Mouse (Mus musculus): Measurements from ENCODE around the gene Cst8. TPM values are rescaled to one million over a fixed set of nuclear protein-coding genes. Genes with fewer than 3 reads are reported as not detected.

Gene Cst8
- polyA plus RNA-seq, 1 experiment from 2014 or later, result 35.6 TPM

DNA sequence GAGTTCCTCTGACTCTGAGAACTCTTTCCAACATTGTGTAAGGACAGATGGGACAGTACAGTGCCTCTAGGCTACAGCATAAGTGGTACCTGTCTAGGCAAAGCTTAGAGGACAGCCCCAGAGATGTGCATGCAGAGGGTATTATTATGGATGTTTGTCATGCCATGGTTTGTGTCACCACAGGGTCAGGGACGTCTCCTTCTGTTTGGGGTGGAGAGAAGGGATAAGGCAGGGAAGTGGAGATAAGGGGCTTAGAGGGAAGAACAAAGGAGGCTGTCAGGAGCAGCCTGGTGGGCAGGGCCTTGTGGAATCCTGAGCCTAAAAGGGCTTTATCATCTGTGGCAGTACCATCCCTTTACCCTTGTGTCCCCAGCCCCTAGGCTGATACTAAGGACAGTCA lies 16.9 kb upstream of the Cst8 start, which contains the start of gene 8030411F24Rik:
8030411F24Rik (plus strand) TSS at position 301 of the 400 bp plus-strand sequence.
- ATAC-seq (ENCODE audit: low FRiP score, low TSS enrichment), result no peak
- H3K27ac ChIP-seq (replicated peaks), result no peak within 1 kb of the TSS

GRCm38 (mm10) chr2:148789142-148789541 lies 9.4 kb upstream of the Cst8 start, which contains the start of gene Cst12:
Cst12 (plus strand) TSS chr2:148789361.
- no peak within 1 kb of the TSS for H3K4me3 ChIP-seq (ENCODE audit: low read depth, low read length)
- WGBS, result 93% methylated on average over 6 of the region's 6 CpGs
- no peak for ATAC-seq (ENCODE audit: low FRiP score, low TSS enrichment)

More for the DNA sequence above, 16.9 kb upstream of the Cst8 start, which contains the start of gene 8030411F24Rik:
- no peaks in the 10 kb centered on the region for H3K9me3 ChIP-seq (ENCODE audit: control insufficient read depth, low read length)
- H3K27me3 ChIP-seq (ENCODE audit: control insufficient read depth, insufficient read depth, low read length), result no peaks in the 10 kb centered on the region
- DNase-seq (ENCODE audit: low spot score), result no peak
- no peaks in the 10 kb centered on the region for H3K4me1 ChIP-seq (replicated peaks; ENCODE audit: control insufficient read depth, insufficient read depth)
- TF ChIP-seq EP300 (optimal IDR thresholded peaks at IDR 0.05) (no peak), CTCF (IDR thresholded peaks at IDR 0.05; ENCODE audit: low read depth) (no peak)
- no peaks in the 10 kb centered on the region for H3K36me3 ChIP-seq (ENCODE audit: control insufficient read depth, insufficient read depth, low read length)
- no peak within 1 kb of the TSS for H3K9ac ChIP-seq (ENCODE audit: low read length)
- H3K4me3 ChIP-seq (ENCODE audit: low read depth, low read length), result no peak within 1 kb of the TSS
- 15% methylated on average over 1 of the region's 1 CpGs for WGBS
- H3K4me2 ChIP-seq (replicated peaks; ENCODE audit: low read depth), result no peak within 1 kb of the TSS

GRCm38 (mm10) chr2:148801491-148801921 lies 2.9 kb downstream of the Cst8 start:
- no peak for DNase-seq (ENCODE audit: low spot score)
- ATAC-seq (ENCODE audit: low FRiP score, low TSS enrichment), result peak; percentile 47; the same call in 1 of the 2 replicates
- H3K9me3 ChIP-seq (ENCODE audit: control insufficient read depth, low read length), result no peaks in the 10 kb centered on the region
- no peak overlapping the region for H3K4me3 ChIP-seq (ENCODE audit: low read depth, low read length)
- no peaks in the 10 kb centered on the region for H3K36me3 ChIP-seq (ENCODE audit: control insufficient read depth, insufficient read depth, low read length)
- TF ChIP-seq CTCF (IDR thresholded peaks at IDR 0.05; ENCODE audit: low read depth), result no peak
- no peak for TF ChIP-seq EP300 (optimal IDR thresholded peaks at IDR 0.05)
- H3K9ac ChIP-seq (ENCODE audit: low read length), result no peak overlapping the region
- H3K27me3 ChIP-seq (ENCODE audit: control insufficient read depth, insufficient read depth, low read length), result no peaks in the 10 kb centered on the region
- 41% methylated on average over 3 of the region's 3 CpGs for WGBS
- H3K4me1 ChIP-seq (replicated peaks; ENCODE audit: control insufficient read depth, insufficient read depth), result no peaks in the 10 kb centered on the region
- no peak overlapping the region for H3K4me2 ChIP-seq (replicated peaks; ENCODE audit: low read depth)
- H3K27ac ChIP-seq (replicated peaks), result no peak overlapping the region

More at GRCm38 (mm10) chr2:148789142-148789541, 9.4 kb upstream of the Cst8 start, which contains the start of gene Cst12:
- Histone ChIP-seq H3K27me3 (ENCODE audit: control insufficient read depth, insufficient read depth, low read length) (no peaks in the 10 kb centered on the region), H3K27ac (replicated peaks) (no peak within 1 kb of the TSS), H3K9ac (ENCODE audit: low read length) (no peak within 1 kb of the TSS), H3K9me3 (ENCODE audit: control insufficient read depth, low read length) (no peaks in the 10 kb centered on the region), H3K36me3 (ENCODE audit: control insufficient read depth, insufficient read depth, low read length) (no peaks in the 10 kb centered on the region), H3K4me2 (replicated peaks; ENCODE audit: low read depth) (no peak within 1 kb of the TSS), H3K4me1 (replicated peaks; ENCODE audit: control insufficient read depth, insufficient read depth) (no peaks in the 10 kb centered on the region)
- no peak for TF ChIP-seq EP300 (optimal IDR thresholded peaks at IDR 0.05)
- TF ChIP-seq CTCF (IDR thresholded peaks at IDR 0.05; ENCODE audit: low read depth), result no peak
- DNase-seq (ENCODE audit: low spot score), result no peak

- no peak overlapping the region for H3K4me2 ChIP-seq (replicated peaks; ENCODE audit: low read depth)
- no peak for ATAC-seq (ENCODE audit: low FRiP score, low TSS enrichment)
- no peak overlapping the region for H3K27ac ChIP-seq (replicated peaks)
- 51% methylated on average over 6 of the region's 6 CpGs for WGBS
- H3K27me3 ChIP-seq (ENCODE audit: control insufficient read depth, insufficient read depth, low read length), result no peaks in the 10 kb centered on the region
- DNase-seq (ENCODE audit: low spot score), result no peak
- H3K4me1 ChIP-seq (replicated peaks; ENCODE audit: control insufficient read depth, insufficient read depth), result no peaks in the 10 kb centered on the region
- TF ChIP-seq EP300 (optimal IDR thresholded peaks at IDR 0.05), result no peak
- TF ChIP-seq CTCF (IDR thresholded peaks at IDR 0.05; ENCODE audit: low read depth), result no peak
- H3K36me3 ChIP-seq (ENCODE audit: control insufficient read depth, insufficient read depth, low read length), result no peaks in the 10 kb centered on the region
- H3K9me3 ChIP-seq (ENCODE audit: control insufficient read depth, low read length), result no peaks in the 10 kb centered on the region
- no peak overlapping the region for H3K9ac ChIP-seq (ENCODE audit: low read length)
- H3K4me3 ChIP-seq (ENCODE audit: low read depth, low read length), result no peak overlapping the region
Observed at GRCm38 (mm10) chr2:148806696-148807095, 8.1 kb downstream of the Cst8 start.

DNA sequence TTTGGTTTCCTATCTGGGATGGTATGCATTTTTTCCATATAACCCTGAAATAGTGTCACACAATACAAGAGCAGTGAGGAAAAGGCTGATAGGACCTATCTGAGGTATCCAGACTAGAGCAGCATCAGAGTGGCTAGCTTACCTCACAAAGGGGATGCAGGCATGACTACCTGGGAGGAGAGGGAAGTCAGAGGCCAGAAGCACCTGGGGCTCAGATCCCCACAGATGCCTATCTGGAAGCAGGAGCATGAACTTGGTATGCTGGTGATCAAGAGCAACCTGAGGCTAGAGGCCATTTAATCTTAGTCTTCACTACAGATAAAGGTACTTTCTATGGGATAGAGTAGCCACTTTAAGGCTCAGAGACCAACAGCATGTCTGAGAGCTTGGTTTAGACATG lies 21.3 kb downstream of the Cst8 start, which contains the start of gene Cst13:
Cst13 (plus strand) TSS at position 173 of the 400 bp plus-strand sequence.
- Histone ChIP-seq H3K9me3 (ENCODE audit: control insufficient read depth, low read length) (no peaks in the 10 kb centered on the region), H3K27ac (replicated peaks) (no peak within 1 kb of the TSS), H3K4me2 (replicated peaks; ENCODE audit: low read depth) (no peak within 1 kb of the TSS), H3K27me3 (ENCODE audit: control insufficient read depth, insufficient read depth, low read length) (no peaks in the 10 kb centered on the region), H3K4me1 (replicated peaks; ENCODE audit: control insufficient read depth, insufficient read depth) (no peaks in the 10 kb centered on the region), H3K9ac (ENCODE audit: low read length) (no peak within 1 kb of the TSS), H3K4me3 (ENCODE audit: low read depth, low read length) (no peak within 1 kb of the TSS), H3K36me3 (ENCODE audit: control insufficient read depth, insufficient read depth, low read length) (no peaks in the 10 kb centered on the region)
- no peak for DNase-seq (ENCODE audit: low spot score)
- TF ChIP-seq EP300 (optimal IDR thresholded peaks at IDR 0.05), result no peak
- no peak for TF ChIP-seq CTCF (IDR thresholded peaks at IDR 0.05; ENCODE audit: low read depth)
- ATAC-seq (ENCODE audit: low FRiP score, low TSS enrichment), result no peak

GRCm38 (mm10) chr2:148825986-148826385 lies 27.4 kb downstream of the Cst8 start:
- Histone ChIP-seq H3K4me3 (ENCODE audit: low read depth, low read length) (no peak overlapping the region), H3K9ac (ENCODE audit: low read length) (no peak overlapping the region), H3K4me2 (replicated peaks; ENCODE audit: low read depth) (no peak overlapping the region), H3K9me3 (ENCODE audit: control insufficient read depth, low read length) (no peaks in the 10 kb centered on the region), H3K27me3 (ENCODE audit: control insufficient read depth, insufficient read depth, low read length) (no peaks in the 10 kb centered on the region), H3K27ac (replicated peaks) (no peak overlapping the region), H3K36me3 (ENCODE audit: control insufficient read depth, insufficient read depth, low read length) (no peaks in the 10 kb centered on the region), H3K4me1 (replicated peaks; ENCODE audit: control insufficient read depth, insufficient read depth) (no peaks in the 10 kb centered on the region)
- no peak for TF ChIP-seq CTCF (IDR thresholded peaks at IDR 0.05; ENCODE audit: low read depth)
- no peak for TF ChIP-seq EP300 (optimal IDR thresholded peaks at IDR 0.05)
- ATAC-seq (ENCODE audit: low FRiP score, low TSS enrichment), result no peak
- DNase-seq (ENCODE audit: low spot score), result no peak
- 33% methylated on average over 1 of the region's 1 CpGs for WGBS

All from stomach, postnatal 0 days (tissue).